Mouse (Mus musculus): ENCODE data around the gene Calu. TPM values are rescaled to one million over a fixed set of nuclear protein-coding genes. Genes with fewer than 3 reads are reported as not detected.

Calu gene
- polyA plus RNA-seq, 1 experiment from 2014 or later = 384 TPM

- Histone ChIP-seq H3K9me3 (ENCODE audit: control insufficient read depth, low read depth, low read length) (no peaks in the 10 kb centered on the region), H3K36me3 (ENCODE audit: control insufficient read depth, insufficient read depth, low read length) (no peaks in the 10 kb centered on the region), H3K27me3 (ENCODE audit: control insufficient read depth, insufficient read depth, low read length) (no peaks in the 10 kb centered on the region), H3K4me3 (ENCODE audit: low read depth, low read length) (peak overlapping the region; percentile 99), H3K4me2 (replicated peaks; ENCODE audit: low read depth, low read length) (peak overlapping the region; percentile 84), H3K9ac (replicated peaks; ENCODE audit: low read depth, low read length) (peak overlapping the region; percentile 94), H3K4me1 (ENCODE audit: control insufficient read depth, insufficient read depth, low read length) (peaks cover 5% of the 10 kb centered on the region; the same call in 1 of the 2 replicates), H3K27ac (ENCODE audit: low read length) (peak overlapping the region; percentile 86)
- no peak for ATAC-seq (ENCODE audit: insufficient number of reproducible peaks, insufficient read depth, low FRiP score, low read depth)
- under 1% methylated on average over 15 of the region's 15 CpGs for WGBS
Measured at GRCm38 (mm10) chr6:29348371-29348724, 479 bp downstream of the Calu start.

- Histone ChIP-seq H3K4me3 (ENCODE audit: low read depth, low read length) (no peak overlapping the region), H3K36me3 (ENCODE audit: control insufficient read depth, insufficient read depth, low read length) (peaks cover 4% of the 10 kb centered on the region), H3K27me3 (ENCODE audit: control insufficient read depth, insufficient read depth, low read length) (no peaks in the 10 kb centered on the region), H3K9me3 (ENCODE audit: control insufficient read depth, low read depth, low read length) (no peaks in the 10 kb centered on the region), H3K4me2 (replicated peaks; ENCODE audit: low read depth, low read length) (no peak overlapping the region), H3K27ac (ENCODE audit: low read length) (no peak overlapping the region), H3K4me1 (ENCODE audit: control insufficient read depth, insufficient read depth, low read length) (peaks cover 5% of the 10 kb centered on the region; the same call in 1 of the 2 replicates), H3K9ac (replicated peaks; ENCODE audit: low read depth, low read length) (no peak overlapping the region)
- no peak for ATAC-seq (ENCODE audit: insufficient number of reproducible peaks, insufficient read depth, low FRiP score, low read depth)
Measured at GRCm38 (mm10) chr6:29351613-29352012, 3.7 kb downstream of the Calu start.

GRCm38 (mm10) chr6:29352816-29353215 is 4.9 kb downstream of the Calu start:
- Histone ChIP-seq H3K9ac (replicated peaks; ENCODE audit: low read depth, low read length) (no peak overlapping the region), H3K27ac (ENCODE audit: low read length) (no peak overlapping the region), H3K9me3 (ENCODE audit: control insufficient read depth, low read depth, low read length) (no peaks in the 10 kb centered on the region), H3K4me2 (replicated peaks; ENCODE audit: low read depth, low read length) (no peak overlapping the region), H3K4me1 (ENCODE audit: control insufficient read depth, insufficient read depth, low read length) (peaks cover 5% of the 10 kb centered on the region; the same call in 1 of the 2 replicates), H3K27me3 (ENCODE audit: control insufficient read depth, insufficient read depth, low read length) (no peaks in the 10 kb centered on the region), H3K36me3 (ENCODE audit: control insufficient read depth, insufficient read depth, low read length) (peaks cover 12% of the 10 kb centered on the region), H3K4me3 (ENCODE audit: low read depth, low read length) (no peak overlapping the region)
- 50% methylated on average over 5 of the region's 5 CpGs for WGBS
- ATAC-seq (ENCODE audit: insufficient number of reproducible peaks, insufficient read depth, low FRiP score, low read depth) = no peak

GRCm38 (mm10) chr6:29359386-29359785 is 11.5 kb downstream of the Calu start:
- 85% methylated on average over 3 of the region's 3 CpGs for WGBS
- Histone ChIP-seq H3K27me3 (ENCODE audit: control insufficient read depth, insufficient read depth, low read length) (no peaks in the 10 kb centered on the region), H3K9ac (replicated peaks; ENCODE audit: low read depth, low read length) (no peak overlapping the region), H3K4me3 (ENCODE audit: low read depth, low read length) (no peak overlapping the region), H3K27ac (ENCODE audit: low read length) (no peak overlapping the region), H3K36me3 (ENCODE audit: control insufficient read depth, insufficient read depth, low read length) (peaks cover 29% of the 10 kb centered on the region), H3K9me3 (ENCODE audit: control insufficient read depth, low read depth, low read length) (no peaks in the 10 kb centered on the region), H3K4me1 (ENCODE audit: control insufficient read depth, insufficient read depth, low read length) (no peaks in the 10 kb centered on the region), H3K4me2 (replicated peaks; ENCODE audit: low read depth, low read length) (no peak overlapping the region)
- ATAC-seq (ENCODE audit: insufficient number of reproducible peaks, insufficient read depth, low FRiP score, low read depth) = no peak

- Histone ChIP-seq H3K36me3 (ENCODE audit: control insufficient read depth, insufficient read depth, low read length) (peaks cover 29% of the 10 kb centered on the region), H3K27ac (ENCODE audit: low read length) (no peak overlapping the region), H3K27me3 (ENCODE audit: control insufficient read depth, insufficient read depth, low read length) (no peaks in the 10 kb centered on the region), H3K4me1 (ENCODE audit: control insufficient read depth, insufficient read depth, low read length) (no peaks in the 10 kb centered on the region), H3K9me3 (ENCODE audit: control insufficient read depth, low read depth, low read length) (no peaks in the 10 kb centered on the region), H3K4me2 (replicated peaks; ENCODE audit: low read depth, low read length) (no peak overlapping the region), H3K4me3 (ENCODE audit: low read depth, low read length) (no peak overlapping the region), H3K9ac (replicated peaks; ENCODE audit: low read depth, low read length) (no peak overlapping the region)
- ATAC-seq (ENCODE audit: insufficient number of reproducible peaks, insufficient read depth, low FRiP score, low read depth) = no peak
- WGBS = 78% methylated on average over 6 of the region's 6 CpGs
Measured at GRCm38 (mm10) chr6:29360211-29360610, 12.3 kb downstream of the Calu start.

GRCm38 (mm10) chr6:29362246-29363128 is 14.6 kb downstream of the Calu start:
- Histone ChIP-seq H3K4me2 (replicated peaks; ENCODE audit: low read depth, low read length) (no peak overlapping the region), H3K9me3 (ENCODE audit: control insufficient read depth, low read depth, low read length) (no peaks in the 10 kb centered on the region), H3K9ac (replicated peaks; ENCODE audit: low read depth, low read length) (no peak overlapping the region), H3K4me1 (ENCODE audit: control insufficient read depth, insufficient read depth, low read length) (no peaks in the 10 kb centered on the region), H3K4me3 (ENCODE audit: low read depth, low read length) (no peak overlapping the region), H3K27ac (ENCODE audit: low read length) (no peak overlapping the region), H3K27me3 (ENCODE audit: control insufficient read depth, insufficient read depth, low read length) (no peaks in the 10 kb centered on the region), H3K36me3 (ENCODE audit: control insufficient read depth, insufficient read depth, low read length) (peaks cover 39% of the 10 kb centered on the region)
- ATAC-seq (ENCODE audit: insufficient number of reproducible peaks, insufficient read depth, low FRiP score, low read depth) = no peak
- WGBS = 59% methylated on average over 7 of the region's 7 CpGs

- Histone ChIP-seq H3K9me3 (ENCODE audit: control insufficient read depth, low read depth, low read length) (no peaks in the 10 kb centered on the region), H3K9ac (replicated peaks; ENCODE audit: low read depth, low read length) (no peak overlapping the region), H3K4me2 (replicated peaks; ENCODE audit: low read depth, low read length) (no peak overlapping the region), H3K4me1 (ENCODE audit: control insufficient read depth, insufficient read depth, low read length) (no peaks in the 10 kb centered on the region), H3K27ac (ENCODE audit: low read length) (no peak overlapping the region; the same call in 1 of the 2 replicates), H3K36me3 (ENCODE audit: control insufficient read depth, insufficient read depth, low read length) (peaks cover 43% of the 10 kb centered on the region), H3K27me3 (ENCODE audit: control insufficient read depth, insufficient read depth, low read length) (no peaks in the 10 kb centered on the region), H3K4me3 (ENCODE audit: low read depth, low read length) (no peak overlapping the region)
- no peak for ATAC-seq (ENCODE audit: insufficient number of reproducible peaks, insufficient read depth, low FRiP score, low read depth)
- WGBS = 82% methylated on average over 3 of the region's 3 CpGs
Measured at GRCm38 (mm10) chr6:29363129-29363515, 15.3 kb downstream of the Calu start.

- Histone ChIP-seq H3K9me3 (ENCODE audit: control insufficient read depth, low read depth, low read length) (no peaks in the 10 kb centered on the region), H3K36me3 (ENCODE audit: control insufficient read depth, insufficient read depth, low read length) (peaks cover 47% of the 10 kb centered on the region), H3K4me3 (ENCODE audit: low read depth, low read length) (no peak overlapping the region), H3K27me3 (ENCODE audit: control insufficient read depth, insufficient read depth, low read length) (no peaks in the 10 kb centered on the region), H3K27ac (ENCODE audit: low read length) (no peak overlapping the region), H3K9ac (replicated peaks; ENCODE audit: low read depth, low read length) (no peak overlapping the region), H3K4me1 (ENCODE audit: control insufficient read depth, insufficient read depth, low read length) (no peaks in the 10 kb centered on the region), H3K4me2 (replicated peaks; ENCODE audit: low read depth, low read length) (no peak overlapping the region)
- ATAC-seq (ENCODE audit: insufficient number of reproducible peaks, insufficient read depth, low FRiP score, low read depth) = no peak
- WGBS = 94% methylated on average over 1 of the region's 1 CpGs
Measured at GRCm38 (mm10) chr6:29365277-29365676, 17.4 kb downstream of the Calu start.

- Histone ChIP-seq H3K9ac (replicated peaks; ENCODE audit: low read depth, low read length) (no peak overlapping the region), H3K36me3 (ENCODE audit: control insufficient read depth, insufficient read depth, low read length) (peaks cover 46% of the 10 kb centered on the region), H3K4me2 (replicated peaks; ENCODE audit: low read depth, low read length) (no peak overlapping the region), H3K4me3 (ENCODE audit: low read depth, low read length) (no peak overlapping the region), H3K9me3 (ENCODE audit: control insufficient read depth, low read depth, low read length) (no peaks in the 10 kb centered on the region), H3K27ac (ENCODE audit: low read length) (no peak overlapping the region), H3K4me1 (ENCODE audit: control insufficient read depth, insufficient read depth, low read length) (no peaks in the 10 kb centered on the region), H3K27me3 (ENCODE audit: control insufficient read depth, insufficient read depth, low read length) (no peaks in the 10 kb centered on the region)
- WGBS = 90% methylated on average over 4 of the region's 4 CpGs
- ATAC-seq (ENCODE audit: insufficient number of reproducible peaks, insufficient read depth, low FRiP score, low read depth) = no peak
Measured at GRCm38 (mm10) chr6:29377386-29377785, 29.5 kb downstream of the Calu start.
